Mouse (Mus musculus) megakaryocyte progenitor cell, adult 5-6 weeks (primary cell): ENCODE data around the gene Spsb4. TPM values are rescaled to one million over a fixed set of nuclear protein-coding genes. Genes with fewer than 3 reads are reported as not detected.

ENCODE experiments used
- ATAC-seq: replicated peaks from 2 replicates; pipeline ENCODE4 v1.8.0; 2016; ENCODE audit warnings: mild to moderate bottlenecking, moderate TSS enrichment, inconsistent platforms; ENCODE audit not compliant: poor library complexity
- total RNA-seq, 2 experiments: library from RNA; stranded (forward) in 1 of 2; stranded (reverse) in 1 of 2; fragments of 157-497, 149-512 nt in 1 of 2; fragments of 200-1000 nt in 1 of 2; gene quantifications; 2 replicates each; pipeline versions ENCODE4 v1.2.3 to v1.2.4; 2015 to 2017

Spsb4 gene
- total RNA-seq, 2 experiments from 2014 or later: 2.5 to 4.2 TPM

DNA sequence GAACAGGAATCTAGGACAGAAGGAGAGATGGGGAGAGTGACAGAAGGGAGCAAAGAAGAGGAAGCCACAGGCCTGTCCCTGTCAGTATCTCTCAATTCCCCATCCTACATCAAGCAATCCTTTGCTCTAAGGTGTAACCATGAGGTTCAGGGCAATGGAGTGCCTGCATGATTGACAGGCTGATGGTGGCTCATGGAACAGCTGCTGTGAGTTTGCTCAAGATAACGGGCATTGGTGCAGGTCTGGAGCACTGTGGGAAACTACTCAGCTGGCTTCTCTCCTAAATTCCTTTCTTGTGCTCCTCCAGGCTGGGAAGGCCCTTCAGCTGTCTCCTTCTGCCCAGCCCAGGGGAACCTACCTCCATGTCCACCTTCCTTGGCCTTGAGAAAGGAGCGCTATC is 109.9 kb downstream of the Spsb4 start:
- no peak for ATAC-seq

DNA sequence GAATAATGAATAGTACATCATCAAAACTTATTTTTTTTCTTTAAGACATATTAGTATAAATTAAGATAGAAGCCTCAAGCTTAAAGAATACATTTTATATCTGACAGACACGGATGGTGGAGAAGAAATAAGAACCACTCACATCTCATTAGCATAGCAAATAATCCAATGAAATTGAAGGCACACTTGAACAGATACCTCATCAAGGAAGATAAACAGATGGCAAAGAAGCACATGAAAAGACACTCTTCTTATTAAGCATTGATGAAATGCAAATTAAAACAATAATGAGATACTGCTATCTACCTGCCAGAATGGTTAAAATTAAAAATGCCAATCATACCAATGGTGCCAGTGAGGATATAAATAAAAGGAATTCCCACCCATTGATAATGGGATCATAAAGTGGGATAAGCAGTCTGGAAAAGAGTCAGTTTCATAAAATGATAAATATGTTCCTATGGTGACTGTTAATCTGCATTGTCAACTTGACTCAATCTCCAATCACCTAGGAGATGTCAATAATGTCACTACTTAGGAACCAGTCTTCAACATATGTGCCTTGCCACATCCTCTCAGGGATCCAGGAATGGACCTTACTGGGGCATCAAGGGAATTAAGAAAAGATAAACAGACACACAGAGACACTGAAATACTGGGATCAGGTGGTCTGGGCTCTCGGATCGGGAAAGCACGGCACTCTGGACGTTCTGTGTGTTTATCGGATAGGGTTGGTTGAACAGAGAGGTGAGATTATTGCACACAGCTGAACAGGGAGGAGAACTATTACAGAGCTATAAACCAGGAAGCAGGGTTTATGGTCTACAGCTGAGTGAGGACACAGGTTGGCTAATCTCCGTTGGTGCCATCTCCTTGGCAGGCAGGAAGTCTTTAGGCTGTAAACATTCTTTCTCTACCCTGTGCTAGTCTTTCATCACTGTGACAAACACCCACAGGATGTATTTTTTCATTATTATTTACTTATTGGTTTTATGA is 114.0 kb downstream of the Spsb4 start:
- peak; percentile 93 for ATAC-seq

DNA sequence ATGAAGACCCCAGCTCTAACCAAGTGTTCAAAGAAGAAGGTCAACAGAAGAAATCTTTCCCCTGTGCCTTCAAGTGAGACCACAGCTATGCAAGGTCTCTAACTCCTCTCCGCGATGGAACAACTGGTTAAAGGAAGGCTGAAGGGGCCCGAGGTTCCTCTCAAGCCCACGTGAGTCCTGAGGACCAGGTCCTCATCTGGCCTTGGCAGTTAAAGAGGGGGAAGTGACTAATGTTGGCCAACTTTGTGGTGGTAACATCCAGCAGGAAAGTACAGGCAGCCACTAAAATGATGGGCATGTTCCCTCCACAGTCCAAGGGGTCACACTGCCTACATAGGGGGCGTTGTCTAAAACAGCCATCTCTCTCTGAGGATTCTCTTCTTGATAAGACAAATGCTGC is 118.9 kb downstream of the Spsb4 start:
- peak; percentile 78 for ATAC-seq

DNA sequence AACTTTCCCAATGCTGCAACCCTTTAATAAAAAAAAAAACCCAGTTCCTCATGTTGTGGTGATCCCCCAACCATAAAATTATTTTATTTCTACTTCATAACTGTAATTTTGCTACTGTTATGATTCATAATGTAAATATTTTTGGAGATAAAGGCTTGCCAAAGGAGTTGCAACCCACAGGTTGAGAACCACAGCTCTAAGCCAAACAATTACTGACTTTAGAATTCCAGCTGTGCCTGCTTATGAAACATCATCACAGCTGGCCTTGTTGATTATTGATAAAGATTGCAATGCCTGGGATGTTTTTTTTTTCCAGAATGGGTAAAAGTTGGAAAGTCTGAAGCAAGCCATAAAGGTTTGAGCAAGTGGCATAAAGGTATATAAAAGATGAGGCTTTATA is 119.6 kb downstream of the Spsb4 start:
- ATAC-seq: no peak

DNA sequence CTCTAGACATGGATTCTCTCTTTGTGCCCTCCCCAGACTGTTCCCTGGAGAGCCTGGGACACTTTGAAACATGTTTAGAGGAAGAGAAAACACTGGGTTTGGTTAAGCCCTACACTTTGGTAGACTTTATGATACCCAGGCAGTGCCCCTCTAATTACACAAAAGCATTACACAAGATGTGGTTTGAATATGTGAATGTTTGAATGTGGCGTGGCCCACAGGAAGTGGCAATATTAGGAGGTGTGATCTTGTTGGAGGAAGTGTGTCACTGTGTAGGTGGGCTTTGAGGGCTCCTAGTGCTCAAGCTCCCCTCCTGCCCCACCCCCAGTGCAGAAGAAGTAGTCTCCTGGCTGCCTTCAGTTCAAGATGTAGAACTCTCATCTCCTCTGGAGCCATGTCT is 122.0 kb downstream of the Spsb4 start:
- peak; percentile 69 for ATAC-seq

DNA sequence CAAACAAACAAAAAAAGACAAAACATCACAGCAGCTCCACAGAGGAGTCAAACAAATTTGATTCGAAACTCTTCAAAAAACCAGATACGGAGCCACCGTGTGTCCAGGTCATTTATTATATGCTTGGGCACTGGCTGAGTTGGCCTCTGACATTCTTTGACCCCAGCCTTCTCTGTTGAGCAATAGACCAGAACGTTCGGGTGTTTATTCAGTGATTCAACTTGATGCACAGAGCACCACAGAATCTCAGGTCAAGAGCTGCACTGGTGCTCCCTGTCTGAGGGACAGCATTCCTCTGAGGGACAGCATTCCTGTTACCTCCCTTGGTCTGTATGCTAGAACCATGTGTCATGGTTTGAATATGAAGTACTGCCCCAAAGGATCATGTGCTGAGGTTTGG is 125.1 kb downstream of the Spsb4 start:
- no peak for ATAC-seq

Other genes with a start within 250 kb of the Spsb4 start
- 68.2 and 90.6 TPM in 2 replicates for gene Pxylp1, start 126.2 kb downstream of the Spsb4 start, total RNA-seq (2015)
- 77.9 and 88.5 TPM in 2 replicates for gene Pxylp1, start 126.2 kb downstream of the Spsb4 start, total RNA-seq (2017)
- gene Slc25a36, start 92.3 kb upstream of the Spsb4 start, total RNA-seq (2015): 60.7 and 64.4 TPM in 2 replicates
- 43.8 and 57.5 TPM in 2 replicates for gene Slc25a36, start 92.3 kb upstream of the Spsb4 start, total RNA-seq (2017)